Mouse (Mus musculus): Measurements from ENCODE around the gene Dnpep.

DNA sequence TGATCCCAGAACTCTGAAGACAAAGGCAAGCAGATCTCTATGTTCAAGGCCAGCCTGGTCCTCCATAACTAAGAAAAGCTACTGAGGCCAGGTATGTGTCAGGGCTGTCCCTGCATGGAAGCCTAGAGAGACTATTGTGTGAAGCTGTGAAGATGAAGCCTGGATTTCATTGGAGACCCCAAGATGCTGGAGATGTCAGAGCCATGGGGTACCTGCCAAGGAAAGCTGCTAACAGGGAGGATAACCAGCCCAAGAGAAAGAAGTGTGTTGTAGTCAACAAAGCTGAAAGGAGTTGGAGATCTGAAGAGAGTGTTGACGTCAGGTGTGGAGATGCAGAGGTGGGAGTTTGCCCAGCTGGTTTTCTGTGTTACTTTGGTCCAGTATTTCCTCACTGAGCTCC lies 13.5 kb upstream of the Dnpep start:
- TF ChIP-seq KAT2A (conservative IDR thresholded peaks at IDR 0.05; ENCODE audit: low read depth, low read length) (no peak), ZNF384 (IDR thresholded peaks at IDR 0.05; ENCODE audit: low read depth, low read length) (no peak), CHD1 (IDR thresholded peaks at IDR 0.05; ENCODE audit: low read depth, low read length) (no peak), ZKSCAN1 (IDR thresholded peaks at IDR 0.05; ENCODE audit: low read depth, low read length) (no peak)

All from MEL (cell line).